Mouse (Mus musculus) inflammation-experienced regulatory T-cells, adult 6 months (primary cell): ENCODE data around the gene Zfp93. TPM values are rescaled to one million over a fixed set of nuclear protein-coding genes. Genes with fewer than 3 reads are reported as not detected.
A peak's percentile ranks its signal among the peaks of the same experiment; 100 is the strongest.

Experiments
- ATAC-seq: one replicate; pipeline ENCODE4 v1.8.0; 2017
- polyA plus RNA-seq, 3 experiments: library from polyadenylated mRNA; unstranded; fragments of 100-300 nt; shearing (Covaris generic); gene quantifications; one replicate each; pipeline ENCODE4 v1.2.1; 2017

Zfp93 gene
- polyA plus RNA-seq, 3 experiments from 2014 or later, result 2.1 to 2.3 (median 2.2) TPM

- no peak for ATAC-seq
Measured at GRCm38 (mm10) chr7:24291387-24292090, 21.3 kb downstream of the Zfp93 start.

GRCm38 (mm10) chr7:24293061-24293851 is 23.0 kb downstream of the Zfp93 start:
- ATAC-seq, result no peak

GRCm38 (mm10) chr7:24294763-24295162 is 24.5 kb downstream of the Zfp93 start:
- no peak for ATAC-seq

GRCm38 (mm10) chr7:24295376-24295775 is 25.2 kb downstream of the Zfp93 start:
- ATAC-seq, result no peak

GRCm38 (mm10) chr7:24296386-24296785 is 26.2 kb downstream of the Zfp93 start:
- no peak for ATAC-seq

GRCm38 (mm10) chr7:24297361-24298095 is 27.3 kb downstream of the Zfp93 start:
- ATAC-seq, result no peak

- no peak for ATAC-seq
Measured at GRCm38 (mm10) chr7:24298635-24298972, 28.4 kb downstream of the Zfp93 start.

GRCm38 (mm10) chr7:24298973-24299708 is 28.9 kb downstream of the Zfp93 start:
- peak; percentile 93 for ATAC-seq

GRCm38 (mm10) chr7:24299823-24300481 is 29.7 kb downstream of the Zfp93 start:
- ATAC-seq, result no peak

- ATAC-seq, result no peak
Measured at GRCm38 (mm10) chr7:24300771-24301282, 30.6 kb downstream of the Zfp93 start, which contains the start of gene Zfp61. Gene Zfp61, minus strand, starts transcription at chr7:24301232.

- ATAC-seq, result peak; percentile 40
Measured at GRCm38 (mm10) chr7:24315726-24316566, 45.7 kb downstream of the Zfp93 start.

GRCm38 (mm10) chr7:24316567-24317092 is 46.4 kb downstream of the Zfp93 start, which contains the start of gene Zfp94:
Gene Zfp94, minus strand, starts transcription at chr7:24316666.
- ATAC-seq, result peak; percentile 95

GRCm38 (mm10) chr7:24318942-24319341 is 48.7 kb downstream of the Zfp93 start:
- ATAC-seq, result no peak

- no peak for ATAC-seq
Measured at GRCm38 (mm10) chr7:24322593-24322992, 52.4 kb downstream of the Zfp93 start.

GRCm38 (mm10) chr7:24325197-24325596 is 55.0 kb downstream of the Zfp93 start:
- ATAC-seq, result no peak

- no peak for ATAC-seq
Measured at GRCm38 (mm10) chr7:24325675-24326128, 55.5 kb downstream of the Zfp93 start.

GRCm38 (mm10) chr7:24326273-24327135 is 56.3 kb downstream of the Zfp93 start:
- no peak for ATAC-seq
